Mouse (Mus musculus) 3T3-L1 (cell line): ENCODE data around the gene Rtl4.

Experiments used
- DNase-seq: peaks from one replicate; pipeline ENCODE4 v3.0.0-alpha.2; 2015; ENCODE audit warnings: low read depth, low spot score

Rtl4 gene

GRCm38 (mm10) chrX:144688207-144689118, at the start of gene Rtl4:
Gene Rtl4 (plus strand): TSS chrX:144688907.
- no peak for DNase-seq

DNA sequence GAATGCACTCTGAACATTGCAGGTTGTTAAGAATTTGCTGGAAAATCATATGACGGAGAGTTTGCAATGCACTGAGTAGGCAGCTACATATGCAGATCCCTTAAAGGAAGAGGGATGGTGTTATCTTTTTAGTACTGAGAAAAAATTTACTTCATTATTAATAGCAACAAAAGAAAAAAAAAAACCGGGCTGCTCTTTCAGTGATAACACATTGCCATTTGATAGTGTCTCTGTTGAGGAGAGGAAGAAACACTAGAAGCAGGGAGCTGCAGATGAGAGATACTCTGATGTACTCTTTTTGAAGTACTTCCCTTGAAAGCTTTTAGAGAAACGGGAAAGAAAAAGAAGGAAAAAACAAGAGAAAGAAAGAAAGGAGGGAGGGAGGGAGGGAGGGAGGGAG, 44.0 kb upstream of the Rtl4 start:
- no peak for DNase-seq

DNA sequence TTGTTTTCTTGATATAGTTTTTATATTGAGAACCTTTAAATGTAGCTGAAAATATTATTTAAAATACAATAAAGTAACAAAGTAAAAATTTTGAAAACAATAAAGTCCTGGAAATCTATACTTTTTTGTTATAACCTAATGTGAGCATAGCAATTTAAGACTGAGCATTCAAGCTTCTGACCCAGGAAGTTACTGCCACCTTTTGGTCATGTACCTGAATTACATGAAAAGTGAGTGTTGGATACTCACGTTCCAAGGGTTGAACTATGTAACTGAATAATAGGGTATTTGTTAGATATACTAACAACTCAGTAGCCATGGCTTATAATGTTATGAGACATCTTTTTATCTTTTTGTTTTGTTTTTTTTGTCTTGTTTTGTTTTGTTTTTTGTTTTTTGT, 43.3 kb upstream of the Rtl4 start:
- peak; percentile 10 for DNase-seq

GRCm38 (mm10) chrX:144652196-144652595, 36.5 kb upstream of the Rtl4 start:
- DNase-seq = no peak

- DNase-seq = no peak
Measured at GRCm38 (mm10) chrX:144687742-144688141, 965 bp upstream of the Rtl4 start.

DNA sequence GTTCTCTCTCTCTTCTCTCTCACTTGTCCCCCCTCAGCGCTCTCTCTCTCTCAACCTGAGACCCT, 733 bp upstream of the Rtl4 start, which contains the start of gene Trpc5:
Gene Trpc5 (minus strand): TSS at position 39 of the 65 bp plus-strand sequence.
- no peak for DNase-seq

DNA sequence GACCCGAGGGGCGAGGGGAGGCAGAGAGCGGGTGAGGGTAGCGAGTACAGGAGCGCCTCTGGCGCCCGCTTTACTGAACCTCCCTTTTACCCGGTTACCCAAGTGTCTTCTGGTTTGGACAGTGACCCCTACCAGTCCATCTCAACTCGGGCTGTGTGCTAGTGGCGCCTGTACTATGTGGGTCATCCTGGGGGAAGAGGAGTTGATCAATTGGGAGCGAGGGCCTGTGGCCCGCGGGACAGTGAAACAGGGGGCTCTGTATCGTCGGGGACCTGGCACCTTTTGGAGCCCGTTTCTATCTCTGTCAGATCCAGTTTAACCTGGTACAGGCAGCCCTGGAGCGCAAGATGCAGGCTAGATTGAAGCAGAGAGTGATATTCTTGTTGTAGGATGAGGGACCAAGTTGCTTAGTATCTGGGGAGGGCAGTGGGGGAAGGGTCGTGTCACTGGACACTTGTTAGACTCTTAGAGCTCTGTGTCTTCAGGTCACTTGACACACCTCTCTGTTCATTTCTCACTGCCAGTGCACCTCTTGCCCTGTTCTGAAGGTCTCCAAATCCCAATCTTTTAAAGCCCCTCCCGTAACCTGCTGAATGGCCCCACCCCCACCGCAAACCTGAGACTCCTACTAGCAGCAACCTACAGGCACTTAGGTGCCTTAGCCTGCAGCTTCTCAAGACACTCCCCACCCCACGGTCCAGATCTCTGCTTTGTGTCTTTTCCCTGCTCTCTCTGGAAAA, 582 bp downstream of the Rtl4 start:
- no peak for DNase-seq

GRCm38 (mm10) chrX:144689859-144690181, 1.1 kb downstream of the Rtl4 start:
- no peak for DNase-seq

DNA sequence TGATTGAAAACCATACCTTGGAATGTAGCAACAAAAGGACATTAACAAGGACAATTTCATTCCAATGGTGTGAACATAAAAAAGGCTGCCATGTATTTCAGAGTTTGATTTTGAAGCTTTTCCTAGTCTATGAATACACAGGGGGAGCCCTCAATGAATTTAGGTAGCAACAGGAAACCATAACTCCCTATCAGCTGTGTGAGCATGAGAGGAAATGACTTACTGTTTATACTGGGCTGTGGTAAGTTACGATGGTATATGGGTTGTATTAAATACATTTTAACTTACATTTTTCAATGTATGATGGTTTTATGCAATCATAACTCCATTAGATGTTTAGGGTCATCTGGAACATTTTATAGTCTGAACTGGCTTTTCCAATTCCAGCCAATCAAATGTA, 27.6 kb downstream of the Rtl4 start:
- no peak for DNase-seq

DNA sequence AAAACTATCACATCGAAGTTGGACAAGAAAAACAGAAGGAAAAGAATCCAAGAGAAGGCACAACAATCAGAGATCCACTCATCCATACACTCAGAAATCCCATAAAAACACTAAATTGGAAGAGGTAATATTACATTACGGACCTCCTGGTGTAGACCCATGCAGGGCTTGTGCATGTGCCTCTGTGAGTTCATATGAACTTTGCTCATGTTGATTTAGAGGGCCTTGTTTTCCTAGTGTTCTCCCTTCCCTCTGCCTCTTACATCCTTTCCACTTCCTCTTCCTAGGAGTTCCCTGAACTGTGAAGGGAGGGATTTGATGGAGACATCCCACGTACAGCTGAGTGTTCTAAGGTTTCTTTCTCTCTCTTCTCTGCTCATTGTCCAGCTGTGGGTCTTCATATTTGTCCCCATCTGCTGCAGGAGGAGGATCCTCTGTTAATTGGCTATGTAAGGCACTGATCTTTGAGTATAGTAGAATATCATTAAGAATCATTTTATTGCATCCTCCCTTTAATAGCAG, 58.9 kb downstream of the Rtl4 start:
- no peak for DNase-seq

GRCm38 (mm10) chrX:144986980-144987379, 298.3 kb downstream of the Rtl4 start:
- no peak for DNase-seq

DNA sequence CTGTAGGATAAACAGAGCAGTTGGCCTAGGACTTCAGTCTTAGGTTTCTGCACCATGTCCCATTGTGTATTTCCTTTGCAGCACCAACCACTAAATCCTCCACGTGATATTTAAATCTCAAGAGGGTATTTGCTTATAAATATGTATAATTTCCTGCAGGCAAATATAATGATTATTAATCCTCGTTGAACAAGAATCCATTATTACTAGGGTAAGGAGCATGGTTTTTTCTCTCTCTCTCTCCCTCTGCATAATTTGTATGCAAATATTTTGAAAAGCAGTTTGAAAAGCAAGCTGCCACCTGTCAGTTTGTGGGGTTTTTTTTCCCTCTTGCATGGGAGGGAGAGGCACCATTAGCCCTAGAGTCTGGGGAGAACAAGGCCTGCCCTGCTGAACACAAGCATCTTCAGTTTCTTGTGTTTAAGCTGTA, 376.8 kb downstream of the Rtl4 start:
- no peak for DNase-seq

DNA sequence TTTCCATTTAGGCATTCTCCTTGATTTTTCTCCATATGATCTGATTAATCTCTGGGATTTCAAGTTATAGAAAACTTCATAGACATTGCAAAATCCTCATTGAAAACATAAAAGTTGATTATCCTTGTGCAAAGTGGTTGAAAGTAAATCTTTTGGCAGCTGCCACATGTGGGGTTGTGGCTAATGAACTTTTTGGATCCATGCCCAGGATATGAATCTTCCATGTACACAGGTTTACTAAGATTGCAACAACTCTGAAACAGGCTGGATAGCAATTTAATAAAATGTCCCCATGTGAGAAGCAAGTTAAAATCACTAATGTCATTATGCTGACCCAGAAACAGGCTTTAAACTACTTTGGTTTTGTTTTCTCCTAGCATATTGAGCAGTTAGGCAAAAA, 401.1 kb downstream of the Rtl4 start:
- DNase-seq = peak; percentile 4

- no peak for DNase-seq
Measured at GRCm38 (mm10) chrX:145090360-145090759, 401.7 kb downstream of the Rtl4 start.

DNA sequence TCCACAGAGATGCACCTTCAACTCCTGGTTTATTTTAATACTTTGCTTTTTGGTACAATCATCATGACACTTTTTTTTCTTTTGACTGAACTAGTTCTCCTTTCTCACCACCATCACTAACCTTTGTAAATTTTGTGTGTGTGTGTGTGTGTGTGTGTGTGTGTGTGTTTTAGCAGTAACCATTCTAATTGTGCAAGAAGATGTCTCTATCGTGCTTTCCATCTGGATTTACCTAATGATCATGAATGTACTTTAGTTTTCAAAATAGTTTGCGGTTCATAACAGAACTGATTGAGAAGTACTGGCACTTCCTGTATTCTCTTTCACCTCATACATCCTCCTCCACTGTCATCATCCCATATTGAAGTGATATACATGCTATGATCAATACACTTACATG, 402.3 kb downstream of the Rtl4 start:
- no peak for DNase-seq
